Mouse (Mus musculus) E14TG2a.4 (cell line): Measurements from ENCODE around the gene Zfr2.

Experiments
- H3K27me3 ChIP-seq: 2 replicates; pipeline ENCODE4 v1.6.1; 2014; ENCODE audit warnings: low read length, control low read depth; ENCODE audit not compliant: insufficient read depth
- H3K36me3 ChIP-seq: 2 replicates; pipeline ENCODE4 v1.6.1; 2014; ENCODE audit warnings: low read length, control low read depth; ENCODE audit not compliant: insufficient read depth
- H3K4me1 ChIP-seq: replicated peaks from 2 replicates; pipeline ENCODE4 v1.6.1; 2014; ENCODE audit warnings: low read depth, low read length, control low read depth
- H3K4me3 ChIP-seq: replicated peaks from 2 replicates; pipeline ENCODE4 v1.5.1; 2014; ENCODE audit warnings: mild to moderate bottlenecking, low read length
- H3K9me3 ChIP-seq: 2 replicates; pipeline ENCODE4 v1.6.1; 2014; ENCODE audit warnings: low read length, control low read depth
- CTCF ChIP-seq: conservative IDR thresholded peaks from 2 replicates; pipeline ENCODE4 v1.5.1; 2014; ENCODE audit warnings: low read length
- NANOG ChIP-seq: IDR thresholded peaks from 2 replicates; pipeline ENCODE4 v1.6.1; 2014; ENCODE audit warnings: borderline replicate concordance, low read length, mixed read lengths
- POU5F1 ChIP-seq: IDR thresholded peaks from 2 replicates; pipeline ENCODE4 v1.6.1; 2014; ENCODE audit warnings: low read length, borderline replicate concordance

Zfr2 gene

GRCm38 (mm10) chr10:81232580-81233225 is at the start of gene Zfr2:
Zfr2 (plus strand) TSS chr10:81233155.
- TF ChIP-seq NANOG: no peak
- TF ChIP-seq CTCF: no peak
- no peak for TF ChIP-seq POU5F1
- Histone ChIP-seq H3K9me3 (no peaks in the 10 kb centered on the region), H3K36me3 (no peaks in the 10 kb centered on the region), H3K27me3 (peaks cover 5% of the 10 kb centered on the region; the same call in 1 of the 2 replicates), H3K4me3 (peak within 1 kb of the TSS; percentile 84), H3K4me1 (peaks cover 90% of the 10 kb centered on the region)

GRCm38 (mm10) chr10:81183805-81184204 is 49.1 kb upstream of the Zfr2 start, which contains the start of gene 4930442H23Rik:
4930442H23Rik (minus strand) TSS chr10:81183849.
- Histone ChIP-seq H3K4me1 (peaks cover 74% of the 10 kb centered on the region), H3K36me3 (peaks cover 83% of the 10 kb centered on the region), H3K4me3 (peak within 1 kb of the TSS; percentile 86), H3K27me3 (no peaks in the 10 kb centered on the region), H3K9me3 (no peaks in the 10 kb centered on the region)
- TF ChIP-seq NANOG: no peak
- TF ChIP-seq CTCF: no peak
- no peak for TF ChIP-seq POU5F1

DNA sequence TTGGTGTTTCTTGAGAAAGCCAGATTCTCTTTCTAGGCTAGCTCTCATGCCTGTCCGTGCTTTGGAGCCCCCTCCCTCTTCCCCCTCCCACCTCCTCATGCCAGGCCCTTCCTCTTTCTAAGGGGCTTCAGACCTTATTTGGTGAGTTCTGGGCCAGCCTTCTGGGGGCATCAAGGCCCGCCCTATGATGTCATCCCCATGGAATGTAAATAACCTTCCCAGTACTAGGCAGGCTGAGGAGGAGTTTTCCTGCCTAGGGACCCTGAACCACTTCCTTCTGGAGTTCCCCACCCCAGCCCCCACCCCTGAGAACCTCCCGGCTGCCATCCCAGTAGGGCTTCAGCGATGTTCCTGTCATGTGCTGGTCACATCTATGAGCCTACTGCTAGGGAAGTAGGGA is 48.2 kb upstream of the Zfr2 start:
- peak overlapping the region; percentile 86; the same call in 1 of the 2 replicates for H3K4me3 ChIP-seq
- no peaks in the 10 kb centered on the region for H3K27me3 ChIP-seq
- TF ChIP-seq NANOG (no peak), CTCF (no peak), POU5F1 (no peak)
- H3K4me1 ChIP-seq: peaks cover 70% of the 10 kb centered on the region
- H3K9me3 ChIP-seq: no peaks in the 10 kb centered on the region
- H3K36me3 ChIP-seq: peaks cover 78% of the 10 kb centered on the region

- peaks cover 73% of the 10 kb centered on the region for H3K4me1 ChIP-seq
- no peak overlapping the region for H3K4me3 ChIP-seq
- no peaks in the 10 kb centered on the region for H3K9me3 ChIP-seq
- H3K36me3 ChIP-seq: peaks cover 67% of the 10 kb centered on the region
- H3K27me3 ChIP-seq: no peaks in the 10 kb centered on the region
- no peak for TF ChIP-seq CTCF
- no peak for TF ChIP-seq POU5F1
- no peak for TF ChIP-seq NANOG
These were observed 45.8 kb upstream of the Zfr2 start for GRCm38 (mm10) chr10:81187161-81187560.

GRCm38 (mm10) chr10:81189821-81190220 is 43.1 kb upstream of the Zfr2 start:
- H3K27me3 ChIP-seq: peaks cover 4% of the 10 kb centered on the region
- no peak for TF ChIP-seq POU5F1
- TF ChIP-seq CTCF: no peak
- TF ChIP-seq NANOG: no peak
- peak overlapping the region; percentile 80 for H3K4me3 ChIP-seq
- H3K9me3 ChIP-seq: no peaks in the 10 kb centered on the region
- H3K4me1 ChIP-seq: peaks cover 74% of the 10 kb centered on the region
- H3K36me3 ChIP-seq: peaks cover 52% of the 10 kb centered on the region

DNA sequence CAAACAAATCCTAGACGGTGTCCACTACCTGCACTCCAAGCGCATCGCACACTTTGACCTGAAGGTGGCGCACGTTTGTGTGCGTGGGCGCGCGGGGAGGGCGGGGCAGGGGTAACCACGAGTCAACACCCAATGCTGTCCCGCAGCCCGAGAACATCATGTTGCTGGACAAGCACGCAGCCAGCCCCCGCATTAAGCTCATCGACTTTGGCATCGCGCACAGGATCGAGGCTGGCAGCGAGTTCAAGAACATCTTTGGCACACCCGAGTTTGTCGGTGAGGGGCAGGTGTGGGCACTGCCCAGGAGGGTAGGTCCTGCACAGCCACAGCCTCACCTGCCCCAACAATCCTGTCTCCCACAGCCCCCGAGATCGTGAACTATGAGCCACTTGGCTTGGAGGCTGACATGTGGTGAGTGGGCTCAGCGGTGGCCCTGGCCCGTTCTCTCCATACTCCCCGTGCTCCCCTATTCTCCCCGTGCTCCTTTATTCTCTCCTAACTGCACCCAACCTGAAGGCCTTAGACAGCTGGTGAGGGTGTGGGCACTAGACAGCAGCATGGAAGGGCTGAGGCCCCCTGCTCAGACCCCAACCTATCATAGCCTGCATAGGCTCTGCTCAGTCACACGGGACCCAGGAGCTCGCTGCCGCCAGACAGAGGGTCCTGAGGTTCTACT is 42.6 kb upstream of the Zfr2 start:
- Histone ChIP-seq H3K4me1 (peaks cover 74% of the 10 kb centered on the region), H3K36me3 (peaks cover 46% of the 10 kb centered on the region), H3K9me3 (no peaks in the 10 kb centered on the region), H3K27me3 (peaks cover 10% of the 10 kb centered on the region), H3K4me3 (peak overlapping the region; percentile 80)
- TF ChIP-seq CTCF (peak; percentile 50; the same call in 1 of the 2 replicates), POU5F1 (no peak)

DNA sequence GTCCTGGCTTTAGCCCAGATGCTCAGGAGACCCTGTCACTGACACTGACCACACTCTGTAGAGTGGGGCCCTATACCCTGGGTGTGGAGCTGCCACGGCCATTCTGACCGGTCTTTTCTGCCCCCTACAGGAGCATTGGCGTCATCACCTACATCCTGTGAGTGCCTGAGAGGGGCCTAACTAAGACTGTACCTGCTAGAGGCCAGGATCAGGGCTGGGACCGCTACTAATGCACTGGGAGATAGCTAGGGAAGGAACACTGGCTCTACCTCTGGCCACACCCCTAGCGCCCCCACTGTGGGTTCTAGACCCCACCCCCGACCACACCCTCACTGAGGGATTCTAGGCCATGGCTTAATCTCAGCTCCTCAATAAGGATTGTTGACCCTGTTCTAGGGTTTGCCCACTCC is 42.0 kb upstream of the Zfr2 start:
- peak overlapping the region; percentile 80 for H3K4me3 ChIP-seq
- peaks cover 15% of the 10 kb centered on the region for H3K27me3 ChIP-seq
- H3K36me3 ChIP-seq: peaks cover 42% of the 10 kb centered on the region
- H3K9me3 ChIP-seq: no peaks in the 10 kb centered on the region
- no peak for TF ChIP-seq POU5F1
- no peak; the same call in 1 of the 2 replicates for TF ChIP-seq CTCF
- TF ChIP-seq NANOG: no peak
- H3K4me1 ChIP-seq: peaks cover 72% of the 10 kb centered on the region

DNA sequence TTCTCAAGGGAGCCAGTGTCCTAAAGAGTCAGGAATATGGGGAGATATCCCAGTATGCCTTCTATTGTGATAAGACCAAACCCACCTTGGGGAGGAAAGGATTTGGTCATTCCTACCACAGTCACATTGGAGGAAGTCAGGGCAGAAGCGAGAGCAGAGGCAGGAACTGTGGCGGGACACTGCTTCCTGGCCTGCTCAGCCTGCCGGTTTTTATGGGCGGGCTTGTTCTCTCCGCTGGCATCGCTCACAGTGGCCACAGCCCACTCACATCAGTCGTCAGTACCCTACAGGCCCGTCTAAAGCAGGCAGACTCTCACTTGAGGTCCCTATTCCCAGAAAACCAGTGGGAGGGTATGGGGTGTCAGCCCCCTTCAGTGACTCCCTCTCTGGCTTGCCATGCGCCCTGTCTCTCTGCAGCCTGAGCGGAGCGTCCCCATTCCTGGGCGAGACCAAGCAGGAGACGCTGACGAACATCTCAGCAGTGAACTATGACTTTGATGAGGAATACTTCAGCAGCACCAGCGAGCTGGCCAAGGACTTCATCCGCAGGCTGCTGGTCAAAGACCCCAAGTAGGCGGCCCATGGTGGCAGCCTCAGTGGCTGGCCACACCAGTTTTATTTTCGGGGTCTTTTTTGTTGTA is 41.5 kb upstream of the Zfr2 start:
- Histone ChIP-seq H3K9me3 (no peaks in the 10 kb centered on the region), H3K27me3 (peaks cover 21% of the 10 kb centered on the region), H3K4me1 (peaks cover 72% of the 10 kb centered on the region), H3K36me3 (peaks cover 39% of the 10 kb centered on the region), H3K4me3 (peak overlapping the region; percentile 80)
- no peak for TF ChIP-seq NANOG
- no peak for TF ChIP-seq POU5F1
- TF ChIP-seq CTCF: no peak
